Mouse (Mus musculus): Measurements from ENCODE around the gene Nxpe5.

Gene Nxpe5

GRCm38 (mm10) chr5:138275216-138276050 lies 49.7 kb downstream of the Nxpe5 start:
- DNase-seq (ENCODE audit: low read depth), result no peak

GRCm38 (mm10) chr5:138277994-138278393 lies 52.3 kb downstream of the Nxpe5 start:
- DNase-seq (ENCODE audit: low read depth), result no peak

- DNase-seq (ENCODE audit: low read depth), result no peak
These were observed 54.1 kb downstream of the Nxpe5 start, which contains the start of the genes Gm43720, Gpc2 and Stag3 for GRCm38 (mm10) chr5:138279585-138280424. Gm43720 (minus strand) TSS chr5:138279958. Gpc2 (minus strand) TSS chr5:138280005. Stag3 (plus strand) TSS chr5:138280240.

GRCm38 (mm10) chr5:138280425-138280768 lies 54.7 kb downstream of the Nxpe5 start:
- no peak for DNase-seq (ENCODE audit: low read depth)

GRCm38 (mm10) chr5:138280829-138281228 lies 55.1 kb downstream of the Nxpe5 start:
- peak; percentile 39 for DNase-seq (ENCODE audit: low read depth)

GRCm38 (mm10) chr5:138281798-138282197 lies 56.1 kb downstream of the Nxpe5 start:
- no peak for DNase-seq (ENCODE audit: low read depth)

GRCm38 (mm10) chr5:138283540-138283939 lies 57.8 kb downstream of the Nxpe5 start:
- DNase-seq (ENCODE audit: low read depth), result peak; percentile 62

- DNase-seq (ENCODE audit: low read depth), result peak; percentile 39
These were observed 62.2 kb downstream of the Nxpe5 start for GRCm38 (mm10) chr5:138287861-138288260.

- no peak for DNase-seq (ENCODE audit: low read depth)
These were observed 65.9 kb downstream of the Nxpe5 start for GRCm38 (mm10) chr5:138291638-138292037.

- DNase-seq (ENCODE audit: low read depth), result no peak
These were observed 68.5 kb downstream of the Nxpe5 start for GRCm38 (mm10) chr5:138294158-138294557.

GRCm38 (mm10) chr5:138299613-138300012 lies 73.9 kb downstream of the Nxpe5 start:
- DNase-seq (ENCODE audit: low read depth), result no peak

Measured in 416B (cell line).